Mouse (Mus musculus) embryonic stem cell, embryonic (primary cell): ENCODE data around the gene Gm9045.
"Not testable (repeated sequence)": the region's sequence is repeated elsewhere in the genome, so short reads cannot be mapped to it uniquely, and the experiment has no call there.

Experiments used
- CTCF ChIA-PET, 4 experiments: fragments of 300-600 bp in 2 of 4; fragments of 350-600 bp in 2 of 4; sonication (Branson Sonifier 250); formaldehyde crosslinking; loops; one replicate each; lab custom pipeline; 2022; ENCODE audit warnings: inconsistent platforms in 2 of 4; lab: Charles Lee
- POLR2A ChIA-PET, 4 experiments: fragments of 300-600 bp in 2 of 4; fragments of 350-600 bp in 2 of 4; sonication (Branson Sonifier 250); formaldehyde crosslinking; loops; one replicate each; lab custom pipeline; 2022; ENCODE audit warnings: antibody characterized with exemption in 4 of 4, inconsistent platforms in 1 of 4; lab: Charles Lee

Gene Gm9045

DNA sequence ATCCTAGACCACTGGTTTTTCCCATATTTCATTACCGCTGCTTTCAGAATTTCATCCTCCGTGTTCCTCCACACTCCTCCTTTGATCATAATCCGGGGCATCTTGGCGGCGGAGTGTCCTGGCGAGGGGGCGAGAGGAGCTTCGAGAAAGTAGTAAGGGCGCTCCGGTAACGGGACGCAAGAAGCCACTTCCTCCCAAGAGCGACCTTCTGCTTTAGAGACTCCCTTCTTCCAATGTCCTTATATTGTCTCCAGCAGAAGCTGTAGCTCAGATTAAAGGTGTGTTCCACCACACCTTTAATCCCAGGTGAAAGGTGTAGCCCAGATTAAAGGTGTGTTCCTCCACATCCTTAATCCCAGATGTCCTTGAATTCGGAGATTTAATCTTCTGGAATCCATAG, at the start of gene Gm9045:
Gene Gm9045, minus strand, starts transcription at position 101 of the 400 bp plus-strand sequence.
- CTCF ChIA-PET, POLR2A ChIA-PET: not testable (repeated sequence)

DNA sequence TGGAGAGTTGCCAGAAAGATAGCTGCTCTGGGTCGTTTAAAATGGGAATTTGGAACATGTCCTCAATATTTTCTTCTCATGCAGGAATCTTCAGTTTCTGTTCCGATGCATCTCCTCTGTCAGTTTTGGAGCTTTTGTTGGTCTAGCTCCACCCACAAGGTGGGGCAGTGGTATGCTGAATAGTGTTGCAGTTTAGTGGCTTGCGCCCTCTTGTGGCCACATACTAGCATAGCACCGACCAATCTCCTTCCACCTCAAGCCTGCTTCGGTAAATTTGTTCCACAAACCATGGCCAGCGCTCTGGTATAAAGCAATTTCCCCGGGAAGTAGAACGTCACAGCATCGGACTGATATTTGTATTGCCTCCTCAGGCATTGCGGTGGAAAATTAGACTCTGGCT, 32.8 kb upstream of the Gm9045 start:
- ChIA-PET POLR2A (interaction anchor here in 3 of 4 experiments (0.6 to 1.0 kb wide), 5 partner anchors 71 to 1282 kb away, joined by 3 to 4 read pairs (median 3); partner anchors contain the start of gene Mdm1 (in 1 of the 3)), CTCF (interaction anchor here (0.5 to 1.4 kb wide), 28 partner anchors 11 to 872 kb away, joined by 3 to 17 read pairs (median 3); partner anchors contain the start of gene Mdm1 (in 1 of the 4))

DNA sequence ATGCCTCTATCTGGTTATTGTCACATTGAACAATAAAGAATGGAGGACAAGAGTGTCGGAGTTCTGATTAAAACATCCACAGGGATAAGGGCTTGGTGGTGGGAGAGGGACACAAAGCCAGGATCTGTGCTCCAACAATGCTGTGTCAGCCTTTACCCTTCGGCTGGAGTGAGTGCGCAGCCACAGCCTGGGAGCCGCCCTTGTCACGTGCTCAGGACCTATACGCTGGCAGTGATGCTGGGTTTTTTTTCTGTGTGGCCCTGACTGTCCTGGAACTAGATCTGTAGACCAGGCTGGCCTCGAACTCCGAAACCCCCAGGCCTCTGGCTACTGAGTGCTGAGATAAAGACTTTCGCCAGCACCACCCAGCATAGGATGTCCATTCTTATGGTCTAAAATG, 31.9 kb upstream of the Gm9045 start:
- ChIA-PET CTCF (interaction anchor here in 3 of 4 experiments (1.0 to 1.4 kb wide), 5 partner anchors 176 to 853 kb away, joined by 3 to 17 read pairs (median 4); no protein-coding TSS in a partner anchor), POLR2A (interaction anchor here in 1 of 4 experiments (0.9 kb wide), 1 partner anchor 72 kb away, joined by 3 read pairs; no protein-coding TSS in a partner anchor)

DNA sequence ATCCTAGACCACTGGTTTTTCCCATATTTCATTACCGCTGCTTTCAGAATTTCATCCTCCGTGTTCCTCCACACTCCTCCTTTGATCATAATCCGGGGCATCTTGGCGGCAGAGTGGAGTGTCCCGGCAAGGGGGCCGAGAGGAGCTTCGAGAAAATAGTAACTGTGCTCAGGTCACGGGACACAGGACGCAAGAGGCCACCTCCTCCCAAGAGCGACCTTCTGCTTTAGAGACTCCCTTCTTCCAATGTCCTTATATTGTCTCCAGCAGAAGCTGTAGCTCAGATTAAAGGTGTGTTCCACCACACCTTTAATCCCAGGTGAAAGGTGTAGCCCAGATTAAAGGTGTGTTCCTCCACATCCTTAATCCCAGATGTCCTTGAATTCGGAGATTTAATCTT, 16.4 kb upstream of the Gm9045 start, which contains the start of gene Gm9049:
Gene Gm9049, minus strand, starts transcription at position 101 of the 400 bp plus-strand sequence.
- CTCF ChIA-PET, POLR2A ChIA-PET: not testable (repeated sequence)

DNA sequence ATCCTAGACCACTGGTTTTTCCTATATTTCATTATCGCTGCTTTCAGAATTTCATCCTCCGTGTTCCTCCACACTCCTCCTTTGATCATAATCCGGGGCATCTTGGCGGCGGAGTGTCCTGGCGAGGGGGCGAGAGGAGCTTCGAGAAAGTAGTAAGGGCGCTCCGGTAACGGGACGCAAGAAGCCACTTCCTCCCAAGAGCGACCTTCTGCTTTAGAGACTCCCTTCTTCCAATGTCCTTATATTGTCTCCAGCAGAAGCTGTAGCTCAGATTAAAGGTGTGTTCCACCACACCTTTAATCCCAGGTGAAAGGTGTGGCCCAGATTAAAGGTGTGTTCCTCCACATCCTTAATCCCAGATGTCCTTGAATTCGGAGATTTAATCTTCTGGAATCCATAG, 10.9 kb upstream of the Gm9045 start, which contains the start of gene Gm9048:
Gene Gm9048, minus strand, starts transcription at position 101 of the 400 bp plus-strand sequence.
- CTCF ChIA-PET, POLR2A ChIA-PET: not testable (repeated sequence)

DNA sequence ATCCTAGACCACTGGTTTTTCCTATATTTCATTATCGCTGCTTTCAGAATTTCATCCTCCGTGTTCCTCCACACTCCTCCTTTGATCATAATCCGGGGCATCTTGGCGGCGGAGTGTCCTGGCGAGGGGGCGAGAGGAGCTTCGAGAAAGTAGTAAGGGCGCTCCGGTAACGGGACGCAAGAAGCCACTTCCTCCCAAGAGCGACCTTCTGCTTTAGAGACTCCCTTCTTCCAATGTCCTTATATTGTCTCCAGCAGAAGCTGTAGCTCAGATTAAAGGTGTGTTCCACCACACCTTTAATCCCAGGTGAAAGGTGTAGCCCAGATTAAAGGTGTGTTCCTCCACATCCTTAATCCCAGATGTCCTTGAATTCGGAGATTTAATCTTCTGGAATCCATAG, 5.5 kb upstream of the Gm9045 start, which contains the start of gene Gm9046:
Gene Gm9046, minus strand, starts transcription at position 101 of the 400 bp plus-strand sequence.
- CTCF ChIA-PET, POLR2A ChIA-PET: not testable (repeated sequence)

DNA sequence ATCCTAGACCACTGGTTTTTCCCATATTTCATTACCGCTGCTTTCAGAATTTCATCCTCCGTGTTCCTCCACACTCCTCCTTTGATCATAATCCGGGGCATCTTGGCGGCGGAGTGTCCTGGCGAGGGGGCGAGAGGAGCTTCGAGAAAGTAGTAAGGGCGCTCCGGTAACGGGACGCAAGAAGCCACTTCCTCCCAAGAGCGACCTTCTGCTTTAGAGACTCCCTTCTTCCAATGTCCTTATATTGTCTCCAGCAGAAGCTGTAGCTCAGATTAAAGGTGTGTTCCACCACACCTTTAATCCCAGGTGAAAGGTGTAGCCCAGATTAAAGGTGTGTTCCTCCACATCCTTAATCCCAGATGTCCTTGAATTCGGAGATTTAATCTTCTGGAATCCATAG, 5.3 kb downstream of the Gm9045 start, which contains the start of gene Gm9044:
Gene Gm9044, minus strand, starts transcription at position 101 of the 400 bp plus-strand sequence.
- POLR2A ChIA-PET, CTCF ChIA-PET: not testable (repeated sequence)

DNA sequence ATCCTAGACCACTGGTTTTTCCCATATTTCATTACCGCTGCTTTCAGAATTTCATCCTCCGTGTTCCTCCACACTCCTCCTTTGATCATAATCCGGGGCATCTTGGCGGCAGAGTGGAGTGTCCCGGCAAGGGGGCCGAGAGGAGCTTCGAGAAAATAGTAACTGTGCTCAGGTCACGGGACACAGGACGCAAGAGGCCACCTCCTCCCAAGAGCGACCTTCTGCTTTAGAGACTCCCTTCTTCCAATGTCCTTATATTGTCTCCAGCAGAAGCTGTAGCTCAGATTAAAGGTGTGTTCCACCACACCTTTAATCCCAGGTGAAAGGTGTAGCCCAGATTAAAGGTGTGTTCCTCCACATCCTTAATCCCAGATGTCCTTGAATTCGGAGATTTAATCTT, 10.8 kb downstream of the Gm9045 start, which contains the start of gene Gm9040:
Gene Gm9040, minus strand, starts transcription at position 101 of the 400 bp plus-strand sequence.
- CTCF ChIA-PET, POLR2A ChIA-PET: not testable (repeated sequence)

DNA sequence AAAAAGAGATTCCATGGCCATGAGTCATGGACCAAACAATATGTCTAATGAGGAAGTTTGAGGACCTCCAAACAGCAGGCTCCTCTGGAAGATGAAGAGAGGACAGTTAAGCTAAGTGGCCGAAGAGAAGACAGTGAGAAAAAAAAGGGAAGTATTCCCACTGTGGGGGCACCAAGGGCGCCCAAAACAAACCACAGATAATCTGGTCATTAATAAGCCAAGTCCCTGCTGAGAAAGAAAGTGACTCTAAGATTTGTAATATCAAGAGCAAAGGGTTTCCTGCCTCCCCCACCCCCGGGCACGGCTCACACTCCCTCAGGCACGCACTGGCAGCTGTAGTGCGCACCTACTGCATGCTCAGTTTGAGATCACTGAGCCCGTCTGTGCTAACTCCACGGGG, 18.6 kb downstream of the Gm9045 start:
- POLR2A ChIA-PET: no interaction called here
- CTCF ChIA-PET: no interaction called here

DNA sequence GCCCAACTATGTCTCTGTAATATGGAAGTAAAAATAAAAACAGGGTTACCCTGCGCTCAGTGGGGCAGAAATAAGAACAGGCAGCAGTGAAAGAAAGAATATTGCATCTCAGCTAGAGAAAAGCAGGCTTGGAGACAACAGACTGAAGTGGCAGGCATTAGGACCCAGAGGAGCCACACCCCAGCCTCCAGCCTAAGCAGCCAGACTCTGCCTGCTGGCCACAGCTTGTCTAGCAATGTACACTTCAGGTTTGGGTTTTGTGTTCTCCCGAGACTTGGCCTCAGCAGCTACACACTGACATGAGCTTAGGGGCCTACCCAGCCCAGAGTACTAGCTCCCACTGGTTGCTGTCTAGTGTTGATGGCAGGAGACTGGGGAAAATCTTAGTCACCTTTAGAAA, 35.5 kb downstream of the Gm9045 start:
- CTCF ChIA-PET: not testable (repeated sequence)
- POLR2A ChIA-PET: interaction anchor here in 1 of 4 experiments (0.9 kb wide), 1 partner anchor 107 kb away, joined by 3 read pairs; no protein-coding TSS in a partner anchor

DNA sequence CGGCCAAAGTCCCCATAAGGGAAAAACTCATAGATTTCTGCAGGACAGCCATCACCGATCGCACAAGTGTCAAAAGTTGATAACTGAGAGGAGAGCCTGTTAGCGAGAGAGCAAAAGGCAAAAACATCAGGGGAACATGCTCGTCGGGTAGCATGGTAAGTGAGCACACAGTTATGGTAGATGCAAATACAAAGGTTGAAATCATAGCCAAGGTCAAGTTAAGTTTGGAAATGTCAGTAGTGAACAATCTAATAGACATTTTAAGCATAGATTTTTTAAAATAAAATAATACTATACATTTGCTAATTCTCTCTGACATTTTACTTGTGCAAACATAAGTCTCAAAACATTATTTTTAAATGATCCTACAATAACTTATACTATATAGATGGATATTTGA, 42.7 kb downstream of the Gm9045 start, which contains the start of gene Iltifb:
Gene Iltifb, minus strand, starts transcription at position 101 of the 400 bp plus-strand sequence.
- ChIA-PET CTCF (no interaction called here), POLR2A (no interaction called here)
